Mouse (Mus musculus) v-Abl transformed pro-B cells (cell line): ENCODE data around the gene Ifi35.

Source experiments
- in situ Hi-C, 2 experiments: fragments of 400-800 bp; cut with MboI; formaldehyde crosslinking; loops; one replicate each; pipeline ENCODE4 v1.15.1; 2025; ENCODE audit not compliant: unreplicated experiment in 2 of 2

Gene Ifi35

GRCm38 (mm10) chr11:101506269-101506780, 58.1 kb downstream of the Ifi35 start:
- in situ Hi-C loops: no loop called here

GRCm38 (mm10) chr11:101507090-101507489, 58.9 kb downstream of the Ifi35 start:
- in situ Hi-C loops: no loop called here
